ENCODE assay signal across 11 mouse cellular contexts in the genomic region with DNA sequence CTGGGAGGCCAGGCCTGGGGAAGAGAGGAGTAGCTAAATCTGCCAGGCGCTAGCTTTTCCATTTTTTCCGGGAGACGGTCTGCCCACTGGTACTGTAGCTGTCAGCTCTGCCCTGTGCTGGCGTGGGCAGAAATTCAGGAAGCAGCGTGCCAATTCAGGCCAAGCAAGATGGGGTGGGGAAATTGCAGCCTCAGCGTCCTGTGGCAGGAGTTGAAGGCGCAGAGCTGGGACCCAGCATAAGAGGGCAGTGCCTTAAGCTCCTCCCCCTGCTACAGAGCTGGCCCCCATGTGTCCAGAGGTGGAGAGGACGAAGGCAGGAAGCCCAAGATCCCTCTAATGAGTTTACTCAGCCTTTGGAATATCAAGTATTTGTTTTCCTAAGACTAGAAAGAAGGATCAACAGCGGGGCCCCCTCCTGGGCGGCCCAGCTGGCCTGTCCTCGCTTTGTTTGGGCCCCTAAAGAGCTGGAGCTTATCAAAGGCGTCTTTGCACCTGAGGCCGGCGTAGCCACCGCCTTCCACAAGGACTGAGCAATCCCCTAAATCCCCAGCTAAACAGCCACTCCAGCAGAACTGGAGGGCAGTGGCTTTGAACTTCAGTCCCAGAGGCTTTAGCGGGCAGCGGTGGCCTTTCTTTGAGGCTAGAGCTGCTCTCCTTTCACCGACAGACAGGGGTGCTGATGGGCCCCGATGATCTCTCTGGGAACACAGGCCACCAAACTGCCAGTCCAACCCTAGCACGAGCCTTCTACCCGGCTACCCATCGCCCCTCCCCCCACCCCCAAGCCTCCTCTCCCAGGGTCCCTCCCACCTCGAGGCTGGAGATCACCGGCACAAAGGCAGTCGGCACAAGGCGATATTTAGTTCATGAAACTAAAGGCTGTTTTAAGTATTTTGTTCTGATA.
DNase-seq lines count a peak whose midpoint lies in the region; ATAC-seq lines count a peak whose summit lies in the region.
"Had no signal": no experiment of that assay in that cellular context is flagged by ENCODE, and none has a peak within 500 bp of the region (broad histone marks: within the 10 kb centered on the region; RNA-seq: fewer than 3 reads in every experiment).

No protein-coding gene starts in this region.

- ATAC-seq in lung, embryonic 15.5 days (ENCODE audit: borderline replicate concordance, extremely low read depth, low FRiP score, low TSS enrichment): peak; percentile 60; the same call in 1 of the 2 replicates
- peak; percentile 76 for ATAC-seq in hindbrain, embryonic 16.5 days
- peak; percentile 37; the same call in 1 of the 2 replicates for ATAC-seq in neural tube, embryonic 13.5 days (ENCODE audit: low read depth)
- ATAC-seq in megakaryocyte progenitor cell, adult 5-6 weeks (replicated peaks; ENCODE audit: poor library complexity): no peak
- ATAC-seq: liver, embryonic 12.5 days had no signal

- 10% methylated on average over 26 of the region's 26 CpGs for WGBS in lung, embryonic 15.5 days
- 4% methylated on average over 26 of the region's 26 CpGs for WGBS in hindbrain, embryonic 16.5 days
- WGBS in neural tube, embryonic 13.5 days: 7% methylated on average over 26 of the region's 26 CpGs

- no peak overlapping the region for H3K27ac ChIP-seq in lung, embryonic 15.5 days
- H3K27ac ChIP-seq in hindbrain, embryonic 16.5 days (ENCODE audit: low read depth, low read length): no peak overlapping the region
- no peak overlapping the region for H3K27ac ChIP-seq in neural tube, embryonic 13.5 days (replicated peaks)
- H3K27ac ChIP-seq: liver, embryonic 12.5 days had no signal

- H3K9ac ChIP-seq in lung, embryonic 15.5 days: no peak overlapping the region
- H3K9ac ChIP-seq in hindbrain, embryonic 16.5 days (ENCODE audit: low read depth, low read length): no peak overlapping the region
- H3K9ac ChIP-seq in neural tube, embryonic 13.5 days: 0 out of 2 replicates have a peak overlapping the region, but pooled peaks have one; percentile 13
- H3K9ac ChIP-seq: liver, embryonic 12.5 days had no signal

- H3K9me3 ChIP-seq in lung, embryonic 15.5 days: no peaks in the 10 kb centered on the region
- H3K9me3 ChIP-seq in hindbrain, embryonic 16.5 days (ENCODE audit: control insufficient read depth, low read length): no peaks in the 10 kb centered on the region
- no peaks in the 10 kb centered on the region for H3K9me3 ChIP-seq in neural tube, embryonic 13.5 days
- H3K9me3 ChIP-seq: liver, embryonic 12.5 days had no signal

- DNase-seq in cerebellum, postnatal 10 days: peak; percentile 66 to 73
- no peak for DNase-seq in cerebellum, adult 8-10 months
- no peak for DNase-seq in lung, postnatal 14 days
- DNase-seq in gastrocnemius, postnatal 4 days (ENCODE audit: low spot score in 2 of 2): no peak
- DNase-seq: heart, adult 18-20 months; kidney, postnatal 25 days had no signal

- H3K27me3 ChIP-seq in lung, embryonic 15.5 days: no peaks in the 10 kb centered on the region; the same call in 1 of the 2 replicates
- H3K27me3 ChIP-seq in hindbrain, embryonic 16.5 days (replicated peaks; ENCODE audit: control insufficient read depth, insufficient read depth, low read length): peaks cover 2% of the 10 kb centered on the region; the same call in 1 of the 2 replicates
- no peaks in the 10 kb centered on the region for H3K27me3 ChIP-seq in neural tube, embryonic 13.5 days
- H3K27me3 ChIP-seq: liver, embryonic 12.5 days had no signal

- H3K4me1 ChIP-seq in lung, embryonic 15.5 days: peaks cover 7% of the 10 kb centered on the region; the same call in 1 of the 2 replicates
- peaks cover 7% of the 10 kb centered on the region; the same call in 1 of the 2 replicates for H3K4me1 ChIP-seq in hindbrain, embryonic 16.5 days (ENCODE audit: control insufficient read depth, insufficient read depth, low read depth, low read length)
- peaks cover 24% of the 10 kb centered on the region for H3K4me1 ChIP-seq in neural tube, embryonic 13.5 days (replicated peaks)
- H3K4me1 ChIP-seq: liver, embryonic 12.5 days had no signal

- H3K36me3 ChIP-seq in lung, embryonic 15.5 days: no peaks in the 10 kb centered on the region
- H3K36me3 ChIP-seq in hindbrain, embryonic 16.5 days (ENCODE audit: control insufficient read depth, insufficient read depth, low read length): no peaks in the 10 kb centered on the region
- H3K36me3 ChIP-seq in neural tube, embryonic 13.5 days: no peaks in the 10 kb centered on the region
- H3K36me3 ChIP-seq: liver, embryonic 12.5 days had no signal

- H3K4me2 ChIP-seq in lung, embryonic 15.5 days: no peak overlapping the region
- H3K4me2 ChIP-seq in hindbrain, embryonic 16.5 days (ENCODE audit: low read length): peak overlapping the region; percentile 4; the same call in 1 of the 2 replicates
- peak overlapping the region; percentile 9; the same call in 1 of the 2 replicates for H3K4me2 ChIP-seq in neural tube, embryonic 13.5 days
- H3K4me2 ChIP-seq: liver, embryonic 12.5 days had no signal

- no peak overlapping the region for H3K4me3 ChIP-seq in lung, embryonic 15.5 days
- H3K4me3 ChIP-seq in hindbrain, embryonic 16.5 days (ENCODE audit: low read length): no peak overlapping the region
- no peak overlapping the region for H3K4me3 ChIP-seq in neural tube, embryonic 13.5 days
- H3K4me3 ChIP-seq: liver, embryonic 12.5 days had no signal

Comparison
In these comparisons a context has a peak if more than half of its experiments do, and no peak if none do; other contexts are left out.
1. DNase-seq: peak in cerebellum, postnatal 10 days (2 of 2); none in cerebellum, adult 8-10 months (single experiment), lung, postnatal 14 days (single experiment) and gastrocnemius, postnatal 4 days (0 of 2).